Mouse (Mus musculus) spleen, postnatal 14 days (tissue): Measurements from ENCODE around the gene Dync2h1.
"Not testable (repeated sequence)": the region's sequence is repeated elsewhere in the genome, so short reads cannot be mapped to it uniquely, and the experiment has no call there.

ENCODE experiments used
- DNase-seq, 2 experiments: peaks; one replicate each; pipeline ENCODE4 v3.0.0; 2021 to 2022; ENCODE audit warnings: low spot score in 2 of 2

Dync2h1 gene

GRCm38 (mm10) chr9:7184172-7184896 lies at the start of gene Dync2h1, which contains the start of gene Dcun1d5:
Dync2h1 (minus strand) TSS chr9:7184446.
Dcun1d5 (plus strand) TSS chr9:7184520.
- peak; percentile 77 to 83 for DNase-seq

GRCm38 (mm10) chr9:7221460-7221859 lies 37.2 kb upstream of the Dync2h1 start:
- no peak for DNase-seq

- DNase-seq: peak in 1 of 2 experiments; percentile 1
Observed at GRCm38 (mm10) chr9:7221024-7221423, 36.8 kb upstream of the Dync2h1 start.

- DNase-seq: no peak
Observed at GRCm38 (mm10) chr9:7216240-7216639, 32.0 kb upstream of the Dync2h1 start.

- not testable (repeated sequence) for DNase-seq
Observed at GRCm38 (mm10) chr9:7190694-7191093, 6.4 kb upstream of the Dync2h1 start.

GRCm38 (mm10) chr9:7184897-7185291 lies 648 bp upstream of the Dync2h1 start:
- DNase-seq: no peak

GRCm38 (mm10) chr9:7176618-7177610 lies 7.3 kb downstream of the Dync2h1 start:
- peak; percentile 56 to 71 for DNase-seq

GRCm38 (mm10) chr9:7173756-7174155 lies 10.5 kb downstream of the Dync2h1 start:
- DNase-seq: no peak

- DNase-seq: no peak
Observed at GRCm38 (mm10) chr9:7167339-7167998, 16.8 kb downstream of the Dync2h1 start.

GRCm38 (mm10) chr9:7160688-7161087 lies 23.6 kb downstream of the Dync2h1 start:
- no peak for DNase-seq

GRCm38 (mm10) chr9:7159718-7160117 lies 24.5 kb downstream of the Dync2h1 start:
- DNase-seq: no peak

GRCm38 (mm10) chr9:7158605-7159004 lies 25.6 kb downstream of the Dync2h1 start:
- no peak for DNase-seq

- no peak for DNase-seq
Observed at GRCm38 (mm10) chr9:7154391-7154790, 29.9 kb downstream of the Dync2h1 start.

- DNase-seq: no peak
Observed at GRCm38 (mm10) chr9:7122863-7123262, 61.4 kb downstream of the Dync2h1 start.

- no peak for DNase-seq
Observed at GRCm38 (mm10) chr9:7110166-7110565, 74.1 kb downstream of the Dync2h1 start.

- DNase-seq: no peak
Observed at GRCm38 (mm10) chr9:7101361-7101760, 82.9 kb downstream of the Dync2h1 start.

- no peak for DNase-seq
Observed at GRCm38 (mm10) chr9:7074625-7075024, 109.6 kb downstream of the Dync2h1 start.

- no peak for DNase-seq
Observed at GRCm38 (mm10) chr9:7070846-7071245, 113.4 kb downstream of the Dync2h1 start.

- DNase-seq: peak in 1 of 2 experiments; percentile 4
Observed at GRCm38 (mm10) chr9:7050588-7050987, 133.7 kb downstream of the Dync2h1 start.

- no peak for DNase-seq
Observed at GRCm38 (mm10) chr9:7042635-7043273, 141.5 kb downstream of the Dync2h1 start.

- DNase-seq: no peak
Observed at GRCm38 (mm10) chr9:7041231-7041630, 143.0 kb downstream of the Dync2h1 start.
